Comparison of ENCODE assay signal across 10 mouse cellular contexts in the genomic region with DNA sequence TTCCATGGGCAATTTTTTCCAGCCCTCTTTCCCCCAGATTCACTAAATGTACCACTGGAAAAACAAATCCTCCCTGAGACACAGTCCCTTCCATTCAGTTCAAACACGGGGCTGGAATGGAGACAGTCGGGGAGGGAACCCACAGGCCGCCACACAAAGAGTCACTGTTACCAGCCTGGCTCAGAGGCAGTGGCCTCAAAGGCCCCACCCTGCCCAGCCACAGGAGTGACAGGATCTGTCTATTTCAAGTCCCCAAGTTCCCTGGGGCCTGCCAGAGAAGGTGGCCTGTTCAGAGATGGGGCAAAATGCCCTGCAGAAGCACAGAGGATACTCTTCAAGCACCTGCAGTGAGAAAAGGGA. TPM values are rescaled to one million over a fixed set of nuclear protein-coding genes. Genes with fewer than 3 reads are reported as not detected.
DNase-seq lines count a peak whose midpoint lies in the region; ATAC-seq and TF ChIP-seq lines count a peak whose summit lies in the region.
"Had no signal": no experiment of that assay in that cellular context is flagged by ENCODE, and none has a peak within 500 bp of the region (broad histone marks: within the 10 kb centered on the region; RNA-seq: fewer than 3 reads in every experiment).

No protein-coding gene starts in this region.

- no peak overlapping the region for H3K9ac ChIP-seq in lung, embryonic 16.5 days (ENCODE audit: low read length)
- no peak overlapping the region for H3K9ac ChIP-seq in intestine, postnatal 0 days (ENCODE audit: low read depth, low read length)
- H3K9ac ChIP-seq: heart, embryonic 15.5 days had no signal

- no peak overlapping the region for H3K27ac ChIP-seq in lung, embryonic 16.5 days (ENCODE audit: low read length)
- no peak overlapping the region for H3K27ac ChIP-seq in intestine, postnatal 0 days (ENCODE audit: low read depth, low read length)
- peak overlapping the region; percentile 84 for H3K27ac ChIP-seq in olfactory bulb, adult 2 months (ENCODE audit: insufficient read depth, low read depth, low read length)
- H3K27ac ChIP-seq: heart, embryonic 15.5 days had no signal

- 60% methylated on average over 3 of the region's 3 CpGs for WGBS in lung, embryonic 16.5 days
- 41% methylated on average over 3 of the region's 3 CpGs for WGBS in intestine, postnatal 0 days
- 31% methylated on average over 3 of the region's 3 CpGs for WGBS in olfactory bulb, adult 2 months

- H3K27me3 ChIP-seq in lung, embryonic 16.5 days (ENCODE audit: control insufficient read depth, insufficient read depth, low read depth, low read length): no peaks in the 10 kb centered on the region
- H3K27me3 ChIP-seq in intestine, postnatal 0 days (replicated peaks; ENCODE audit: control insufficient read depth, insufficient read depth, low read length): no peaks in the 10 kb centered on the region
- H3K27me3 ChIP-seq: heart, embryonic 15.5 days had no signal

- no peak overlapping the region for H3K4me2 ChIP-seq in lung, embryonic 16.5 days (ENCODE audit: low read depth, low read length)
- H3K4me2 ChIP-seq in intestine, postnatal 0 days (replicated peaks; ENCODE audit: low read depth): no peak overlapping the region
- H3K4me2 ChIP-seq: heart, embryonic 15.5 days had no signal

- DNase-seq in lung, postnatal 10 days: no peak
- peak; percentile 38 to 45 for DNase-seq in frontal cortex, adult 2 months (ENCODE audit: extremely low spot score in 1 of 2, low spot score in 1 of 2)
- no peak for DNase-seq in gastrocnemius, postnatal 10 days
- DNase-seq: kidney, postnatal 36 days; thymus, postnatal 4 days had no signal

- H3K4me1 ChIP-seq in lung, embryonic 16.5 days (replicated peaks; ENCODE audit: control insufficient read depth, insufficient read depth, low read length): no peaks in the 10 kb centered on the region; the same call in 1 of the 2 replicates
- no peaks in the 10 kb centered on the region for H3K4me1 ChIP-seq in intestine, postnatal 0 days (replicated peaks; ENCODE audit: control insufficient read depth, insufficient read depth, low read length)
- H3K4me1 ChIP-seq in olfactory bulb, adult 2 months (ENCODE audit: control insufficient read depth, insufficient read depth, low read length): peaks cover 6% of the 10 kb centered on the region

- no peaks in the 10 kb centered on the region for H3K9me3 ChIP-seq in lung, embryonic 16.5 days (ENCODE audit: control insufficient read depth, low read length)
- H3K9me3 ChIP-seq in intestine, postnatal 0 days (ENCODE audit: control insufficient read depth): no peaks in the 10 kb centered on the region
- H3K9me3 ChIP-seq: heart, embryonic 15.5 days had no signal

- no peak for TF ChIP-seq POLR2A in olfactory bulb, adult 2 months (IDR thresholded peaks at IDR 0.05; ENCODE audit: insufficient read depth, low read depth, low read length)

- H3K36me3 ChIP-seq in lung, embryonic 16.5 days (ENCODE audit: control insufficient read depth, insufficient read depth, low read length): peaks cover 21% of the 10 kb centered on the region
- peaks cover 56% of the 10 kb centered on the region for H3K36me3 ChIP-seq in intestine, postnatal 0 days (ENCODE audit: control insufficient read depth, insufficient read depth)

- H3K4me3 ChIP-seq in lung, embryonic 16.5 days (ENCODE audit: low read length): no peak overlapping the region
- no peak overlapping the region for H3K4me3 ChIP-seq in intestine, postnatal 0 days (ENCODE audit: low read depth, low read length)
- H3K4me3 ChIP-seq in olfactory bulb, adult 2 months (ENCODE audit: insufficient read depth, low read depth, low read length): no peak overlapping the region
- H3K4me3 ChIP-seq: heart, embryonic 15.5 days had no signal

- 0 out of 2 replicates have a peak, but pooled peaks have one; percentile 34 for ATAC-seq in lung, embryonic 16.5 days (ENCODE audit: low read depth)
- ATAC-seq in intestine, postnatal 0 days: peak; percentile 76
- ATAC-seq in megakaryocyte-erythroid progenitor cell, adult 5-6 weeks (replicated peaks; ENCODE audit: low FRiP score, low TSS enrichment, poor library complexity, severe bottlenecking): no peak

- TF ChIP-seq CTCF in intestine, postnatal 0 days (IDR thresholded peaks at IDR 0.05; ENCODE audit: low read depth): no peak
- TF ChIP-seq CTCF in olfactory bulb, adult 2 months (IDR thresholded peaks at IDR 0.05; ENCODE audit: insufficient read depth, low read depth, low read length): no peak

RNA-seq across cellular contexts. Expression of a gene that starts 13.3 kb away (rescaled TPM):
- 5.4 and 6.4 TPM in 2 replicates for polyA plus RNA-seq in lung, embryonic 16.5 days (2015; fragmentation: Nextera tagmentation; extraction: Ambion mirVana)
- 3.4 and 4.2 TPM in 2 replicates for polyA plus RNA-seq in frontal cortex, adult 2 months (2012; rRNA removed)
- polyA plus RNA-seq in intestine, postnatal 0 days (2015; fragmentation: Nextera tagmentation; extraction: Ambion mirVana): 2.2 and 2.4 TPM in 2 replicates
- polyA plus RNA-seq in olfactory bulb, adult 2 months (2012; ENCODE audit: insufficient read depth, insufficient read length, low replicate concordance, missing spikeins): not detected in 2 replicates
- 6.3 and 6.9 TPM in 2 replicates for total RNA-seq in megakaryocyte-erythroid progenitor cell, adult 5-6 weeks (2014; fragmentation: Nextera tagmentation)
- 6.3 and 9.0 TPM in 2 replicates for total RNA-seq in megakaryocyte-erythroid progenitor cell, adult 5-6 weeks (2017)
- total RNA-seq in gastrocnemius, postnatal 10 days (2021): 1 to 10 TPM; 7.1 to 7.5 TPM

RNA-seq across cellular contexts. Expression of a gene that starts 31.5 kb away (rescaled TPM):
- polyA plus RNA-seq in lung, embryonic 16.5 days (2015; fragmentation: Nextera tagmentation; extraction: Ambion mirVana): 31.5 and 36.4 TPM in 2 replicates
- 10.3 and 13.7 TPM in 2 replicates for polyA plus RNA-seq in frontal cortex, adult 2 months (2012; rRNA removed)
- 15.2 and 18.1 TPM in 2 replicates for polyA plus RNA-seq in intestine, postnatal 0 days (2015; fragmentation: Nextera tagmentation; extraction: Ambion mirVana)
- polyA plus RNA-seq in olfactory bulb, adult 2 months (2012; ENCODE audit: insufficient read depth, insufficient read length, low replicate concordance, missing spikeins): not detected in 2 replicates
- 62.4 and 71.1 TPM in 2 replicates for total RNA-seq in megakaryocyte-erythroid progenitor cell, adult 5-6 weeks (2014; fragmentation: Nextera tagmentation)
- total RNA-seq in megakaryocyte-erythroid progenitor cell, adult 5-6 weeks (2017): 180 and 206 TPM in 2 replicates
- total RNA-seq in gastrocnemius, postnatal 10 days (2021): 10 to 100 TPM; 15.4 to 17.1 TPM

RNA-seq across cellular contexts. Expression of a gene that starts 31.8 kb away (rescaled TPM):
- 86.3 and 88.0 TPM in 2 replicates for polyA plus RNA-seq in lung, embryonic 16.5 days (2015; fragmentation: Nextera tagmentation; extraction: Ambion mirVana)
- polyA plus RNA-seq in frontal cortex, adult 2 months (2012; rRNA removed): 62.2 and 69.6 TPM in 2 replicates
- 75.3 and 75.7 TPM in 2 replicates for polyA plus RNA-seq in intestine, postnatal 0 days (2015; fragmentation: Nextera tagmentation; extraction: Ambion mirVana)
- polyA plus RNA-seq in olfactory bulb, adult 2 months (2012; ENCODE audit: insufficient read depth, insufficient read length, low replicate concordance, missing spikeins): not detected in 2 replicates
- 45.6 and 49.8 TPM in 2 replicates for total RNA-seq in megakaryocyte-erythroid progenitor cell, adult 5-6 weeks (2014; fragmentation: Nextera tagmentation)
- 80.3 and 112 TPM in 2 replicates for total RNA-seq in megakaryocyte-erythroid progenitor cell, adult 5-6 weeks (2017)
- total RNA-seq in gastrocnemius, postnatal 10 days (2021): 10 to 100 TPM; 62.1 to 68.9 TPM

Comparison
In these comparisons a context has a peak if more than half of its experiments do, and no peak if none do; other contexts are left out.
1. DNase-seq: peak in frontal cortex, adult 2 months (2 of 2); none in lung, postnatal 10 days (single experiment) and gastrocnemius, postnatal 10 days (single experiment).
2. RNA of a gene that starts 31.8 kb away (polyA plus RNA-seq): 86.3 to 88.0 TPM in lung, embryonic 16.5 days, 75.3 to 75.7 TPM in intestine, postnatal 0 days and 62.2 to 69.6 TPM in frontal cortex, adult 2 months; not detected in olfactory bulb, adult 2 months; every median in the first group is over 10 times any median in the second.